Mouse (Mus musculus) cortical plate, adult 2 months (tissue): ENCODE data around the gene Mtfp1.

ENCODE experiments used
- CTCF ChIP-seq: fragments of 200-500 bp; IDR thresholded peaks from 2 replicates; pipeline ENCODE4 v1.5.1; 2011; ENCODE audit warnings: mild to moderate bottlenecking, control low read depth, low read length; ENCODE audit not compliant: insufficient read depth; ENCODE audit errors: extremely low read depth
- POLR2A ChIP-seq: fragments of 200-500 bp; IDR thresholded peaks from 2 replicates; pipeline ENCODE4 v1.6.1; 2011; ENCODE audit warnings: mild to moderate bottlenecking, low read length, control low read depth; ENCODE audit not compliant: insufficient read depth; ENCODE audit errors: extremely low read depth

DNA sequence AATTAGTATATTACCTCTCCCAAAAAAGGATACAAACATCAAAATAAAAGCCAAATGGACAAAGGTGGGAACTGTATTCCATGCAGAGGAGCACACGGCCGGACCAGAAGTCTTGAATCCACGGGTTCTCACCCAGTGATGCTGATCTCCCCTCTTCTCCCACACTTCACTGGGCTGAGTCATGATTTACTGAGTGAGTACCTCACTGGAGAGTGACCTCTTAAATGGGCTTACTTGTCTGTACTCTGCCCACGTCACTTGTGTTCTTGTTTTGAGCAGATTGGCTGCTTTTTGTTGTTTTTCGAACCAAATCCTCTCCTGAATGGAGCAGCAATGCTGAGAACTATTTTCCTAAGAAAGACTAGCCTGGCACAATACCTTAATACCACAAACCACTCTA lies 9.7 kb upstream of the Mtfp1 start:
- TF ChIP-seq POLR2A (no peak), CTCF (no peak)
